Mouse (Mus musculus) large intestine, adult 2 months (tissue): ENCODE measurements around the gene Ssr3. TPM values are rescaled to one million over a fixed set of nuclear protein-coding genes. Genes with fewer than 3 reads are reported as not detected.

ENCODE experiments used
- DNase-seq: peaks from one replicate; pipeline ENCODE4 v3.0.0-alpha.2; 2012; ENCODE audit warnings: low read depth, low spot score
- WGBS: fragments of 180-500 bp; shearing (Covaris S2); methylation state at CpG from one replicate; pipeline ENCODE4 v1.1.7; 2018; 5-methylcytosine and 5-hydroxymethylcytosine counted together
- polyA plus RNA-seq: library from polyadenylated mRNA; depleted of rRNA; stranded (reverse); fragments of >200 nt; gene quantifications from 2 replicates; pipeline ENCODE4 v1.2.3, GENCODE M21; 2012; rRNA removed

The Ssr3 gene
- polyA plus RNA-seq, 1 experiment: 77.1 TPM

GRCm38 (mm10) chr3:65337835-65338464 lies 54.5 kb downstream of the Ssr3 start:
- 78% methylated on average over 10 of the region's 10 CpGs for WGBS
- DNase-seq: no peak

Other genes starting within 250 kb of the Ssr3 start
- gene Tiparp, start 135.8 kb upstream of the Ssr3 start, polyA plus RNA-seq: 2.8 and 5.3 TPM in 2 replicates